Mouse (Mus musculus) neural tube, embryonic 11.5 days (tissue): Measurements from ENCODE around the gene Dnm2. TPM values are rescaled to one million over a fixed set of nuclear protein-coding genes. Genes with fewer than 3 reads are reported as not detected.

ENCODE experiments used
- ATAC-seq: fragments of 200-750 bp; cut with Nextera tagmentation; 2 replicates; pipeline ENCODE4 v1.8.0; 2017; ENCODE audit warnings: moderate number of reproducible peaks, mild to moderate bottlenecking, moderate TSS enrichment, moderate library complexity; ENCODE audit not compliant: insufficient read depth, low FRiP score, low TSS enrichment
- DNase-seq: peaks from one replicate; pipeline ENCODE4 v3.0.0-alpha.2; 2015; ENCODE audit warnings: low spot score
- H3K27ac ChIP-seq: fragments of 300-500 bp; sonication (generic); 2 replicates; pipeline ENCODE4 v1.5.1; 2014; ENCODE audit warnings: low read depth, mild to moderate bottlenecking, low read length
- H3K27me3 ChIP-seq: fragments of 300-500 bp; sonication (generic); 2 replicates; pipeline ENCODE4 v1.6.1; 2014; ENCODE audit warnings: mild to moderate bottlenecking, low read length, mixed read lengths; ENCODE audit not compliant: control insufficient read depth, insufficient read depth
- H3K36me3 ChIP-seq: fragments of 300-500 bp; sonication (generic); 2 replicates; pipeline ENCODE4 v1.6.1; 2014; ENCODE audit warnings: mild to moderate bottlenecking, low read length, moderate library complexity, mixed read lengths; ENCODE audit not compliant: control insufficient read depth, insufficient read depth
- H3K4me1 ChIP-seq: fragments of 300-500 bp; sonication (generic); 2 replicates; pipeline ENCODE4 v1.6.1; 2014; ENCODE audit warnings: low read length, mixed read lengths; ENCODE audit not compliant: control insufficient read depth, insufficient read depth
- H3K4me2 ChIP-seq: fragments of 300-500 bp; sonication (generic); 2 replicates; pipeline ENCODE4 v1.6.1; 2014; ENCODE audit warnings: low read depth, mild to moderate bottlenecking, moderate library complexity
- H3K4me3 ChIP-seq: fragments of 300-500 bp; sonication (generic); 2 replicates; pipeline ENCODE4 v1.5.1; 2014; ENCODE audit warnings: low read depth, low read length
- H3K9ac ChIP-seq: fragments of 300-500 bp; sonication (generic); 2 replicates; pipeline ENCODE4 v1.6.1; 2014; ENCODE audit warnings: mild to moderate bottlenecking, low read length
- H3K9me3 ChIP-seq: fragments of 300-500 bp; sonication (generic); 2 replicates; pipeline ENCODE4 v1.6.1; 2016; ENCODE audit warnings: low read length; ENCODE audit not compliant: control insufficient read depth
- WGBS: fragments of 180-500 bp; shearing (Covaris S2); extraction: QIAGEN DNeasy Blood & Tissue Kit; methylation state at CpG from one replicate; pipeline ENCODE4 v1.1.7; 2014; 5-methylcytosine and 5-hydroxymethylcytosine counted together
- polyA plus RNA-seq: library from polyadenylated mRNA; unstranded; fragments of >200 nt; fragmentation: Nextera tagmentation; extraction: Ambion mirVana; gene quantifications from 2 replicates; pipeline ENCODE4 v1.2.1, GENCODE M21; 2014

Dnm2 gene
- polyA plus RNA-seq, 1 experiment from 2014 or later: 69.7 TPM

- H3K4me3 ChIP-seq: no peak overlapping the region
- no peaks in the 10 kb centered on the region for H3K27me3 ChIP-seq
- H3K36me3 ChIP-seq: peaks cover 2% of the 10 kb centered on the region; the same call in 1 of the 2 replicates
- ATAC-seq (no peak), DNase-seq (no peak)
- H3K4me2 ChIP-seq: no peak overlapping the region
- H3K27ac ChIP-seq: no peak overlapping the region
- H3K4me1 ChIP-seq: no peaks in the 10 kb centered on the region
- WGBS: 92% methylated on average over 6 of the region's 6 CpGs
- no peak overlapping the region for H3K9ac ChIP-seq
- H3K9me3 ChIP-seq: no peaks in the 10 kb centered on the region
These were observed 20.5 kb downstream of the Dnm2 start for GRCm38 (mm10) chr9:21445081-21445744.

DNA sequence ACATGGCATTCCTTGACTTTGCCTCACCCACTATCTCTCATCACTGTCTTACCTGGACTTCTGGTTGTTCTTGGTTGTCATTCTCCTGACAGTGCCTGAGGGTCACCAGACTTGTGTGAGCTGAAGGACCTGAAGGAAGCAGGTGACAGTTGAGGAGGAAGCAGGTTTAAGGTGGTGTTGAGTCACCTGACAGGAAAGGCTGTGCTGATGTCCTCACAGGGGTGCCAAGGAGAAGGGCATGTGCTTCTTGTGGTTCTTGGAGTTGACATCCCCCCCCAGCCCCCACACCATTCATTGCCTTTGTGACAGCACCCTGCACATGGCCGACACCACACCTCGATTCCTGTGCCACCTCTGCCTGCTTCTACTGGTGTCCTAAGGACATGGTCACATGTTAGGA, 23.1 kb downstream of the Dnm2 start:
- Histone ChIP-seq H3K9me3 (no peaks in the 10 kb centered on the region), H3K27ac (no peak overlapping the region), H3K9ac (no peak overlapping the region), H3K4me3 (no peak overlapping the region), H3K36me3 (peaks cover 2% of the 10 kb centered on the region; the same call in 1 of the 2 replicates), H3K4me1 (no peaks in the 10 kb centered on the region), H3K4me2 (no peak overlapping the region), H3K27me3 (no peaks in the 10 kb centered on the region)
- DNase-seq (no peak), ATAC-seq (no peak)
- WGBS: 97% methylated on average over 2 of the region's 2 CpGs

GRCm38 (mm10) chr9:21449710-21450109, 25.0 kb downstream of the Dnm2 start:
- Histone ChIP-seq H3K4me3 (no peak overlapping the region), H3K9ac (no peak overlapping the region), H3K27ac (no peak overlapping the region), H3K36me3 (peaks cover under 1% of the 10 kb centered on the region; the same call in 1 of the 2 replicates), H3K4me1 (no peaks in the 10 kb centered on the region), H3K4me2 (no peak overlapping the region), H3K27me3 (no peaks in the 10 kb centered on the region), H3K9me3 (no peaks in the 10 kb centered on the region)
- DNase-seq: no peak
- ATAC-seq: no peak
- WGBS: 93% methylated on average over 2 of the region's 2 CpGs

DNA sequence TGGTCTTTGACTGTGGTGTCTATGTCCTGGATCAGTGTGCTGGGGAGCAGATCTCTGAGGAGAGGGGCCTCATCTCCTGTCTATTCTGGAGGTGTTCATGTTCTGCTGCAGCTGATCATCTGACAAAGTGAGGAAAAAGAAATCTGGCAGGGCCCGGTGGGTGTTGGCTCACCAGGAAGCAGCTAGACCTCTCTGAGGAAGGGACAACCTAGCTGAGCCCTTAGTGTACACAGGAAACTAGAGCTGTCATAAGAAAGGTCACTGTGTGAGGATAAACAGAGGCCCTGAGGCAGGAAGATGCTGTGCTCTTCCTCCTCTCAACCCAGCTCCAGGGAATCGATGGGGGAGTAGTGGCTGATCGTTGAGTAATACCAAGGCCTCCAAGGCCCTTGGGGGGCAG, 25.6 kb downstream of the Dnm2 start:
- Histone ChIP-seq H3K4me3 (no peak overlapping the region), H3K9me3 (no peaks in the 10 kb centered on the region), H3K9ac (no peak overlapping the region), H3K4me1 (no peaks in the 10 kb centered on the region), H3K4me2 (no peak overlapping the region), H3K27me3 (no peaks in the 10 kb centered on the region), H3K36me3 (no peaks in the 10 kb centered on the region), H3K27ac (no peak overlapping the region)
- ATAC-seq (no peak), DNase-seq (no peak)
- 81% methylated on average over 3 of the region's 3 CpGs for WGBS

DNA sequence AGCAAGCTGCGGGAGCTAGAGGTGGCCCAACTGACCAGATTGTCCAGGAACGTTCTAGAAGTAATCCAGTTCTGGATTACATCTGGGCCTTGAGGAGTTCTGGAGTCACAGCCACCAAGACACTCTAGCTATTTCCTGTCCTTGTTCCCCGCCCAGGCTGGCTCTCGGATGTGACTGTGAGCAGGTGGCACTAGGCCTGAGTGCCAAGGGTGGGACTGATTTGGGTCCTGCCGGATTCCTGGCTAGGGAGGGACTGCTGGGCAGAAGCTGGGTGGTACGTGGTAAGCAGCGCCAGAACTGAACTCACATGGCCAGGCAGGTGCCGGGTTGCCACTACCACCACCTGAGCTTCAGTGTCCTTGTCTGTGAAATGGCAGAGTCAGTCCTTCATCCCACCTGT, 26.7 kb downstream of the Dnm2 start:
- DNase-seq: no peak
- 91% methylated on average over 8 of the region's 8 CpGs for WGBS

GRCm38 (mm10) chr9:21451870-21452269, 27.2 kb downstream of the Dnm2 start:
- DNase-seq (no peak), ATAC-seq (no peak)
- H3K9ac ChIP-seq: no peak overlapping the region
- WGBS: 77% methylated on average over 8 of the region's 8 CpGs
- H3K4me2 ChIP-seq: no peak overlapping the region
- H3K4me3 ChIP-seq: no peak overlapping the region
- no peaks in the 10 kb centered on the region for H3K9me3 ChIP-seq
- no peaks in the 10 kb centered on the region for H3K4me1 ChIP-seq
- no peak overlapping the region for H3K27ac ChIP-seq
- no peaks in the 10 kb centered on the region; the same call in 1 of the 2 replicates for H3K36me3 ChIP-seq
- no peaks in the 10 kb centered on the region for H3K27me3 ChIP-seq

More for the DNA sequence above, 26.7 kb downstream of the Dnm2 start:
- no peak overlapping the region for H3K4me3 ChIP-seq
- no peaks in the 10 kb centered on the region for H3K27me3 ChIP-seq
- no peak overlapping the region for H3K9ac ChIP-seq
- no peak for ATAC-seq
- no peaks in the 10 kb centered on the region for H3K36me3 ChIP-seq
- H3K4me1 ChIP-seq: no peaks in the 10 kb centered on the region
- no peak overlapping the region for H3K4me2 ChIP-seq
- H3K9me3 ChIP-seq: no peaks in the 10 kb centered on the region
- no peak overlapping the region for H3K27ac ChIP-seq

GRCm38 (mm10) chr9:21453003-21453402, 28.3 kb downstream of the Dnm2 start:
- no peaks in the 10 kb centered on the region for H3K9me3 ChIP-seq
- DNase-seq: no peak
- no peaks in the 10 kb centered on the region; the same call in 1 of the 2 replicates for H3K36me3 ChIP-seq
- H3K27ac ChIP-seq: no peak overlapping the region
- H3K4me3 ChIP-seq: no peak overlapping the region
- 92% methylated on average over 7 of the region's 7 CpGs for WGBS
- no peak overlapping the region for H3K9ac ChIP-seq
- H3K27me3 ChIP-seq: no peaks in the 10 kb centered on the region
- no peak overlapping the region for H3K4me2 ChIP-seq
- no peaks in the 10 kb centered on the region for H3K4me1 ChIP-seq
- ATAC-seq: no peak

DNA sequence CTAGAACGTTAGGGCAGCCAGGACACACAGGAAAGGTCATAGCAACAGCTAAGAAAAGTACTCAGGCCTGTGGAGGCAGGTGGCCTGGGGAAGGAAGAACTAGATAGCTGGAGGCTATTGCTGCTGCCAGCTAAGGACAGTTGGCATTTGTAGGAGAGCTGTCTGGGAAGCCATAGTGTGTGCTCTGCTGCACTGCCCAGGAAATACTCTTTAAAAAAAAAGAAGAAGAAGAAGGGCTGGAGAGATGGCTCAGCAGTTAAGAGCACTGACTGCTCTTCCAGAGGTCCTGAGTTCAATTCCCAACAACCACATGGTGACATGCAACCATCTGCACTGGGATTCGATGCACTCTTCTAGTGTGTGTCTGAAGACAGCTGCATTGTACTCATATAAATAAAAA, 28.8 kb downstream of the Dnm2 start:
- Histone ChIP-seq H3K4me2 (no peak overlapping the region), H3K9me3 (no peaks in the 10 kb centered on the region), H3K27me3 (no peaks in the 10 kb centered on the region), H3K36me3 (no peaks in the 10 kb centered on the region; the same call in 1 of the 2 replicates), H3K9ac (no peak overlapping the region), H3K4me1 (no peaks in the 10 kb centered on the region), H3K27ac (no peak overlapping the region), H3K4me3 (no peak overlapping the region)
- ATAC-seq (no peak), DNase-seq (no peak)
- 88% methylated on average over 2 of the region's 2 CpGs for WGBS

DNA sequence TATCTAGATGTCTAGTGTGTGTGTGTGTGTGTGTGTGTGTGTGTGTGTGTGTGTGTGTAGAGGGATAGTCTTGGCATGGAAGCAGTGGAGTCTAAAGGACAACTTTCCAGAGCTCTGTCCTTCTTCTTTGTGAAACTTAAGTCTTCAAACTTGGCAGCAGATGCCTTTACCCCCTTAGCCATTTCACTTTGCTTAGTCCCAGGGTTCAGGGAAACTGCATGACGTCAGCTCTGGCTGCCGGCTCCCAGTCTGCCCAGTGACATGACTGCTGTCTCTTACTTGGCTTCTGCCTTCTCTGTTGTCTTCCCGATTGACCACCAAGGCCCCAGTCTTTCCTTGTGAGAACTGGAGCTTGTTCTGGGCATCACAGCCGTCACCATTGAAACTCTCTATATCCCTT, 29.8 kb downstream of the Dnm2 start:
- H3K27me3 ChIP-seq: no peaks in the 10 kb centered on the region
- H3K27ac ChIP-seq: no peak overlapping the region
- H3K9ac ChIP-seq: no peak overlapping the region
- H3K4me3 ChIP-seq: no peak overlapping the region
- WGBS: 89% methylated on average over 4 of the region's 4 CpGs
- ATAC-seq: no peak
- no peak for DNase-seq
- H3K4me2 ChIP-seq: no peak overlapping the region
- no peaks in the 10 kb centered on the region for H3K9me3 ChIP-seq
- peaks cover 3% of the 10 kb centered on the region; the same call in 1 of the 2 replicates for H3K36me3 ChIP-seq
- no peaks in the 10 kb centered on the region for H3K4me1 ChIP-seq
